Mouse (Mus musculus): ENCODE results near the gene Sap25. TPM values are rescaled to one million over a fixed set of nuclear protein-coding genes. Genes with fewer than 3 reads are reported as not detected.
"Not testable (repeated sequence)": the region's sequence is repeated elsewhere in the genome, so short reads cannot be mapped to it uniquely, and the experiment has no call there.

Sap25 gene
- polyA plus RNA-seq, 1 experiment from 2014 or later: 7.7 TPM

DNA sequence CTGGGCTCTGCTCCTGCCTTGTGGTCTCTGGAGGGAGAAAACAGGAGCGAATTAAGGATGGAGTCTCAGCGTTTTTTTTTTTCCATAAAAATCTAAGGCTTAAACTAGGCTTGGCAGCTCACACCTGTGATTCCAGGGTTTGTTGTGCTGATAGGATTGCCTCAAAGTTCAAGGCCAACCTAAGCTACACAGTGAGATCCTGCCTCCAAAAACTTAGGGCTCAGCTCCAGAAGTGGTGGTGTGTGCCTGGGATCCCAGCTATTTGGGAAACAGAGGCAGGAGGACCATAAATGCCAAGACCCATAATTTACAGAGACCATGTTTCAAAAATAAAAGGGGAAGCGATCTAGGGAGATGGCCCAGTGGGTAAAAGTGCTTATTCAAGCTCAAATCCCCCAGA, 31.8 kb upstream of the Sap25 start:
- 63% methylated on average over 3 of the region's 3 CpGs for WGBS
- no peak overlapping the region for H3K9ac ChIP-seq
- no peaks in the 10 kb centered on the region for H3K9me3 ChIP-seq (replicated peaks)
- H3K27me3 ChIP-seq: peaks cover 23% of the 10 kb centered on the region
- no peak overlapping the region for H3K27ac ChIP-seq
- H3K36me3 ChIP-seq (ENCODE audit: poor library complexity, severe bottlenecking): no peaks in the 10 kb centered on the region
- H3K4me3 ChIP-seq: no peak overlapping the region
- peaks cover 10% of the 10 kb centered on the region; the same call in 1 of the 2 replicates for H3K4me1 ChIP-seq
- ATAC-seq: no peak
- H3K4me2 ChIP-seq: no peak overlapping the region

DNA sequence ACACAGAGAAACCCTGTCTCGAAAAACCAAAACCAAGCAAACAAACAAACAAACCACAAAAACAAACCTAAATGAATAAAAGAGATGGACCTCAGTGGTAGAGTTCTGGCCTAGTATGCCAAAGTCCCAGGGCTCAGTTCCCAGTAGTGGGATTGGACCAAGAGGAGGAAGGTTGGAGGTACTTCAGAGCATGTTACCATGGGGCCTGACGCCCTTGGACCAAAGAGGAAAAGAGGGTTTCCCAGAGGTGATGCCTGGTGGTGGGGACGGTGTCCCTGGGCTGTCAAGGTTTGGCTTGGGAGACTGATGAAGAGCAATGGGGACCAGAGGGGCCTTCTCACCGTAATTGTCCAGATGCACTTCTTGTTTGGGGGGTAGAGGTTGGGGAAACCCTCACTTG, 31.1 kb upstream of the Sap25 start:
- H3K4me1 ChIP-seq: peaks cover 10% of the 10 kb centered on the region; the same call in 1 of the 2 replicates
- H3K36me3 ChIP-seq (ENCODE audit: poor library complexity, severe bottlenecking): no peaks in the 10 kb centered on the region
- no peak for ATAC-seq
- H3K27ac ChIP-seq: no peak overlapping the region
- H3K4me3 ChIP-seq: no peak overlapping the region
- no peaks in the 10 kb centered on the region for H3K9me3 ChIP-seq (replicated peaks)
- H3K4me2 ChIP-seq: no peak overlapping the region
- peaks cover 23% of the 10 kb centered on the region for H3K27me3 ChIP-seq
- peak overlapping the region; percentile 21; the same call in 1 of the 2 replicates for H3K9ac ChIP-seq
- 78% methylated on average over 4 of the region's 4 CpGs for WGBS

DNA sequence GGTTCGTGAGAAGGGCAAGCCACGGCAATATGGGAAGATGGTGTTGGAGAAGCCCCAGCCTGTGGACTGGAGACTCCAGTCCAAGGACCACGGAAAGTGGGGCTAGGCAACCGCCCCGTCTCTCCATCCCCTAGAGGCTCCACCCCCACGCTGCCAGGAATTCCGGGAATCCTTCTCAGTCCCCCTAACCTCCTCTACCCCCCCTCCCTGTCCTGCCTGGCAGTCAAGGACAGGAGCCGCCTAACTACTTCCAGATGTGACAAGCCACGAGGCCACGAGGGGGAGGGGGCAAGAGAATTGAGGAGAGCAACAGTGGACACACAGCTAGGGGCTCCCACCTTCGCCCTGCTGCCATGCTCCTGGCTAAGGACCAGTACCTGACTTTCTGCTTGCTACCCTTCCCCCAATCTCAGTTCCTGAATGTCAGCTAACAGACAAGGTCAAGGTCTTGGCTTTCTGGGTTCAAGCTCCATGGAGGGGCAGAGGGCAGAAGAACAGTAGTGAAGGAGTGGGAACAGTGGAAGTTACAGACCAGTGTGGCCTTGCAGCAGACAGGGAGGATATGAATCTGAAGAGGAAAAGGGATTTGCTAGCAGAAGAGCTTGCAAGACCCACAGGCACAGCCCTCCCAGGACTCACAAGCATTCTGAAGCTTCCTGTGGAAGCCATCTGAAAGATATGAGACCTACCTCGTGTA, 30.4 kb upstream of the Sap25 start:
- Histone ChIP-seq H3K4me2 (no peak overlapping the region; the same call in 1 of the 2 replicates), H3K27me3 (peaks cover 23% of the 10 kb centered on the region)

DNA sequence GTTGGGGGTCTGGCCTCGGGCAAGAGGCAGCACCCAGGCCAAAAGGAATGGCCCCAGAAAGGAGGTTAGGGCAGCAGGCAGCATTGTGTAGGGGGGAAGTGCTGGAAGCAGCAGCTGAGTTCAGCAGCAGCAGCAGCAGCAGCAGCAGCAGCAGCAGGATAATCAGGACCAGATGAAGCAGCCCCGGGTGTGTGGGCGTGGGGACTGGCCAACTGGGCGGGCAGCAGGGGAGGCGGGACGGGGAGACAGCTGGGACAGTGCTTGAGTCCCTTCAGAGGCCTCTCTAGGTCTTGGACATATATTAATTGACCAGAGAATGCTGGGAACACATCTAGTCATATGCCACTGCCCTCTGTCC, 29.9 kb upstream of the Sap25 start:
- H3K4me1 ChIP-seq: peaks cover 10% of the 10 kb centered on the region; the same call in 1 of the 2 replicates
- no peaks in the 10 kb centered on the region for H3K36me3 ChIP-seq (ENCODE audit: poor library complexity, severe bottlenecking)
- H3K9ac ChIP-seq: peak overlapping the region; percentile 21; the same call in 1 of the 2 replicates
- no peak for ATAC-seq
- H3K27ac ChIP-seq: no peak overlapping the region
- H3K9me3 ChIP-seq (replicated peaks): no peaks in the 10 kb centered on the region
- no peak overlapping the region for H3K4me3 ChIP-seq
- WGBS: 37% methylated on average over 6 of the region's 6 CpGs
- H3K27me3 ChIP-seq: peaks cover 23% of the 10 kb centered on the region
- no peak overlapping the region for H3K4me2 ChIP-seq

More for the DNA sequence above, 30.4 kb upstream of the Sap25 start:
- no peaks in the 10 kb centered on the region for H3K9me3 ChIP-seq (replicated peaks)
- 19% methylated on average over 11 of the region's 12 CpGs for WGBS
- no peak overlapping the region for H3K27ac ChIP-seq
- H3K4me1 ChIP-seq: peaks cover 10% of the 10 kb centered on the region; the same call in 1 of the 2 replicates
- H3K4me3 ChIP-seq: no peak overlapping the region
- H3K9ac ChIP-seq: peak overlapping the region; percentile 21; the same call in 1 of the 2 replicates
- ATAC-seq: no peak
- no peaks in the 10 kb centered on the region for H3K36me3 ChIP-seq (ENCODE audit: poor library complexity, severe bottlenecking)

DNA sequence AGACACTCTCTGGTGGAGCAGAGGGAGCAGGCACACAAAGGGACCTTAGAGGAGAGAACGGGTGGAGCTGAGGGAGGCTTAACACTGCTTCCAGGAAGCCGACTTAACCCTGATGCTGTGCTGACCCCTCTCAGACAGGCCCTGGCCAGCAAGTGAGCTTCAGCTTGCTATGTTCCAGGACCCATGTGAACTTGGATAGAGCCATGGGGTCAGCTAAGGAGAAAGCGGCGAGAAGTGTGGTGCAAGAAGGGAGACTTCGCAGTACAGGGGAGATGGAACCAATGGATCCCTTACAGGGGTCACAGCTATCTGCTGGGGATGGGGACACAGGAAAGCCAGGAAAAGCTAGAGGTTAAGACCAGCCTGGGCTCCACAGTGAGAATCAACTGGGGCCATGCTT, 28.1 kb upstream of the Sap25 start:
- peaks cover 7% of the 10 kb centered on the region; the same call in 1 of the 2 replicates for H3K4me1 ChIP-seq
- H3K9ac ChIP-seq: no peak overlapping the region
- ATAC-seq: no peak
- H3K36me3 ChIP-seq (ENCODE audit: poor library complexity, severe bottlenecking): no peaks in the 10 kb centered on the region
- no peaks in the 10 kb centered on the region for H3K9me3 ChIP-seq (replicated peaks)
- peaks cover 12% of the 10 kb centered on the region for H3K27me3 ChIP-seq
- H3K4me3 ChIP-seq: no peak overlapping the region
- WGBS: 67% methylated on average over 5 of the region's 5 CpGs
- H3K27ac ChIP-seq: no peak overlapping the region
- no peak overlapping the region for H3K4me2 ChIP-seq

DNA sequence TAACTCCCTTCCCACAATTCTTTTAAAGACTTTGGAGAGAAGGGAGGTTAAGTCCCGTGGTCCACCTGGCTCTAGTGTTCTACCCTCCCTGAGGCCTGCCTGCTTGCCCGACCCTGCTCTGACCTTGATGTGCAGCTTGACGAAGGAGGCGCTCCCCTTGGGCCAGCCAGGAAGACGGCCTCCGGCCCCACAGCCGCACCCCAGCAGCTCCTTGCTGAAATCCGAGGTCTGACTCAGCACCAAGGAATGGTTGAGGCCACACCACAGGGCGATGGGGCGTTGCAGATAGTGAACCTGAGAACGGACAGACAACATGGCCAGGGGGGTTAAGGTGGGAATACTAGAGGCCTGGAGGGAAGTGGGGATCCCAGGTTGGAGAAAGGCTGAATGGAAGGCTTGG, 27.6 kb upstream of the Sap25 start, which contains the start of gene Pcolce:
Pcolce (minus strand) TSS at position 235 of the 400 bp plus-strand sequence.
- peak within 1 kb of the TSS; percentile 38; the same call in 1 of the 2 replicates for H3K9ac ChIP-seq
- no peaks in the 10 kb centered on the region for H3K36me3 ChIP-seq (ENCODE audit: poor library complexity, severe bottlenecking)
- no peak within 1 kb of the TSS for H3K4me2 ChIP-seq
- 0 out of 2 replicates have a peak, but pooled peaks cover 3% of the 10 kb centered on the region for H3K4me1 ChIP-seq
- H3K9me3 ChIP-seq (replicated peaks): no peaks in the 10 kb centered on the region
- WGBS: 72% methylated on average over 11 of the region's 11 CpGs
- no peak within 1 kb of the TSS for H3K27ac ChIP-seq
- ATAC-seq: no peak
- H3K27me3 ChIP-seq: peaks cover 11% of the 10 kb centered on the region
- no peak within 1 kb of the TSS for H3K4me3 ChIP-seq

DNA sequence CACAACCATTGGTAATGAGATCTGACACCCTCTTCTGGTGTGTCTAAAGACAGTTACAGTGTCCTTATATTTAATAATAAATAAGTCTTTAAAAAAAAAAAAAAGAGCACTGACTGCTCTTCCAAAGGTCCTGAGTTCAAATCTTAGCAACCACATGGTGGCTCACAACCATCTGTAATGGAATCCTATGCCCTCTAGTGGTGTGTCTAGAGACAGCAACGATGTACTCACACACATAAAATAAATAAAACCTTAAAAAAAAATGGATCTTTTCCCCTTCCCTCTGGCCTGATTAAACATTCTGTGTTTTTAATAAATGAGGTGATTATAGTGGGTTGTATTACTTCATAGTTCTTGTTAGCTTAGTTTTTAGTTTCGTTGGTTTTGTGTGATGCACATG, 26.2 kb upstream of the Sap25 start:
- H3K9ac ChIP-seq; H3K27me3 ChIP-seq; ATAC-seq; H3K4me2 ChIP-seq; H3K9me3 ChIP-seq (replicated peaks); H3K4me1 ChIP-seq; H3K27ac ChIP-seq; H3K36me3 ChIP-seq (ENCODE audit: poor library complexity, severe bottlenecking); H3K4me3 ChIP-seq: not testable (repeated sequence)
- 91% methylated on average over 2 of the region's 2 CpGs for WGBS

DNA sequence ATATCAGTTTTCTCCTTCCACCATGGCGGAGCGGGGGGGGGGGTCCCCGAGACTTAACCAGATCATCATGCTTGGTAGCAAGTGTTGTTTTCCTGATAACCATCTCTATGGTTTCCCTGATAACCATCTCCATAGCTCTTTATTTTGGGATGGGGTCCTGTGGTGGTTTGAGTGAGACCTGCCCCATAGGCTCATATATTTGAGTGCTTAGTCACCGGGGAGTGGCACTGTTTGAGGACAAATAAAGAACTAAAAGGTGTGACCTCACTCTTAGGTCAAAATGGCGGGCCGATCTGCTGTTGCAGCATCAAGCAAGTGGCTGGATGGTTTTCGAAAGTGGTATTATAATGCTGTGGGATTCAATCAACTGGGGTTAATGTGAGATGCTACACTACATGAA, 25.8 kb upstream of the Sap25 start:
- Histone ChIP-seq H3K4me2 (no peak overlapping the region), H3K9me3 (replicated peaks) (no peaks in the 10 kb centered on the region), H3K27ac (no peak overlapping the region), H3K4me1 (no peaks in the 10 kb centered on the region), H3K36me3 (ENCODE audit: poor library complexity, severe bottlenecking) (no peaks in the 10 kb centered on the region), H3K9ac (no peak overlapping the region), H3K27me3 (0 out of 2 replicates have a peak, but pooled peaks cover 4% of the 10 kb centered on the region), H3K4me3 (no peak overlapping the region)
- WGBS: 88% methylated on average over 7 of the region's 7 CpGs
- no peak for ATAC-seq

DNA sequence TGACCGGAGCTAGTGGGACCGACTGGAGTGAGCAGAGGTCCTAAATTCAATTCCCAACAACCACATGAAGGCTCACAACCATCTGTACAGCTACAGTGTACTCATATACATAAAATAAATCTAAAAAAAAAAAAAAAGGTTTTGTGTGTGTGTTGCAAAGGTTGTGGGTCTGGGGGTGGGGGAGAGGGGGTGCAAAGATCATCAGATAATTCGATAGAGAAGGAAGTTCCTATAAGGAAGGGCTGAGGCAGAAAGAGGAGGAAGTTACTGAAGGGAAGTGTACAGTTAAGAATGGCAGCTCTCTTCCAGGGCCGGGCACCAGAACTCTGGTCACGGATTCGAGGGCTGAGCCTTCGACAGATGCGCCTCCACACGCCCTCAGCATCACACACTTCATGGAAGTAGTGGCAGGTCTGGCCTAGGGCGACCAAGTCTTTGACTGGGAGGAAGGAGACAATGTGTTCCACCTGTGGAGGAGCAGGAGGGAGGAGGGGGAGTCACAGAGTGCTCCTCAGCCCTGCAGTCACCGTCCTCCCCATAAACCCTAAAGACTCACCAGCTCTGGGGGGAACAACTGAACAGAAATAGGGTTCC, 17.1 kb upstream of the Sap25 start:
- no peak for ATAC-seq
- no peaks in the 10 kb centered on the region for H3K27me3 ChIP-seq
- no peak overlapping the region for H3K4me3 ChIP-seq
- no peaks in the 10 kb centered on the region for H3K9me3 ChIP-seq (replicated peaks)
- WGBS: 87% methylated on average over 11 of the region's 11 CpGs
- no peak overlapping the region for H3K9ac ChIP-seq
- no peaks in the 10 kb centered on the region for H3K36me3 ChIP-seq (ENCODE audit: poor library complexity, severe bottlenecking)
- no peak overlapping the region for H3K27ac ChIP-seq
- no peak overlapping the region for H3K4me2 ChIP-seq
- H3K4me1 ChIP-seq: peaks cover 6% of the 10 kb centered on the region

DNA sequence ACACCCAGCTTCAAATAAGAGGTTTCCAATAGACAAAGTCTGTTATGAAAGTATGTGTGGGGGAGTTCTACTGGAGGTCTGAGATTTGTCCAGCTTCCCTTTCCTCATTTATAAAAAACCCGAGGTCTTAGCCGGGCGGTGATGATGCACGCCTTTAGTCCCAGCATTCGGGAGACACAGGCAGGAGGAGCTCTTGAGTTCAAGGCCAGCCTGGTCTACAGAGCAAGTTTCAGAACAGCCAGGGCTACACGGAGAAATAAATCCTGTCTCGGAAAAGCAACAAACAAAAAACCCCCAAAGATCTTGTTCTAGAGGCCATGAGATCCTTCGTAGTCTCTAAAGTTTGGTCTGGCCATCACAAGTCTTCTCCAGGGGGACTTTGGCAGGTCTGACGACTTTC, 13.1 kb upstream of the Sap25 start:
- ATAC-seq: no peak
- Histone ChIP-seq H3K27ac (peak overlapping the region; percentile 92), H3K4me2 (peak overlapping the region; percentile 73), H3K4me3 (peak overlapping the region; percentile 69), H3K9me3 (replicated peaks) (no peaks in the 10 kb centered on the region), H3K9ac (peak overlapping the region; percentile 80), H3K36me3 (ENCODE audit: poor library complexity, severe bottlenecking) (peaks cover 19% of the 10 kb centered on the region), H3K27me3 (no peaks in the 10 kb centered on the region), H3K4me1 (peaks cover 36% of the 10 kb centered on the region)
- WGBS: 4% methylated on average over 9 of the region's 9 CpGs

DNA sequence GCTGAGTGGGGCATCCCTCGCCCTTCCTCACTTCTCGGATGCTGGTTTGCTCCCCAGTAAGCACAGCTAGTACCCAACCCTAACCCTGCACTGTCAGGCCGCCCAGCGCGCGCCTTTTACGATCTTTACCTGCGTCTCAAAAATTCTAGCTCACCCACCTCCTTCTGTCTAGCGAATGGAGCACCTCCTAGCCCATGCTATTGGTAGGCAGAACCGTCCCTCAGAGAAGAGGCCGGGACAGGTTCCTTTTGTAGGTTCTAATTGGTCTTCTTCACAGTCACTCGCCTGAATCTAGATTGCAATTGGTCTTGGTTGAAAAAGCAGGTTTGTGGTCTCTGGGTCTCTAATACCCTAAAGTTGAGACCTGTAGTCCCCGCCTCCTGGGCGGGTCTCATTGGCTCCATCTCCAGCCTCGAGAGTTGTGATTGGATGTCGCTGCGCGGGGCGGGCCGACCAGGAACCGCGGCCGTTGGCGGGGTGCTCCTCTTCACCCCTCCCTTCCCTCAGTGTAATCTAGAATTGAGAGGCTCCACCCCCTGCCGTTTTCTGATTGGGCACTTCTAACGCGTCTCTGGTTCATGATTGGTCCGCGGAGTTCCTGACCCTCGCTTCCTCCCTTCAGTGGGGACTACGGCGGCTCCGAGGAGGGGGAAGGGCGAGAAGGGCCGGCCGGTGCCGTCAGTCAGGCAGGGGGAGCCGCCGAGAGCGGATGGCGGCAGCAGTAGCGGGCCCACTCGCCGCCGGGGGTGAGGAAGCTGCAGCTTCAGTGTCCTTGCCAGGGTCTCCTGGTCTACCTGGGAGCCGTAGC, 12.4 kb upstream of the Sap25 start, which contains the start of the genes Fbxo24, Lrch4 and Gm20605:
Fbxo24 (minus strand) TSS at position 505 of the 808 bp plus-strand sequence.
Lrch4 (plus strand) TSS at position 624 of the 808 bp plus-strand sequence.
Gm20605 (plus strand) TSS at position 678 of the 808 bp plus-strand sequence.
- Histone ChIP-seq H3K4me3 (peak within 1 kb of the TSS; percentile 69), H3K4me2 (peak within 1 kb of the TSS; percentile 77), H3K4me1 (peaks cover 36% of the 10 kb centered on the region), H3K9me3 (replicated peaks) (no peaks in the 10 kb centered on the region), H3K9ac (peak within 1 kb of the TSS; percentile 81), H3K36me3 (ENCODE audit: poor library complexity, severe bottlenecking) (peaks cover 25% of the 10 kb centered on the region), H3K27ac (peak within 1 kb of the TSS; percentile 92), H3K27me3 (no peaks in the 10 kb centered on the region)
- WGBS: 0% methylated on average over 46 of the region's 46 CpGs
- ATAC-seq: peak; percentile 99

Data from forebrain, embryonic 13.5 days (tissue).